Mouse (Mus musculus): ENCODE data around the gene Lrrc14b.

DNA sequence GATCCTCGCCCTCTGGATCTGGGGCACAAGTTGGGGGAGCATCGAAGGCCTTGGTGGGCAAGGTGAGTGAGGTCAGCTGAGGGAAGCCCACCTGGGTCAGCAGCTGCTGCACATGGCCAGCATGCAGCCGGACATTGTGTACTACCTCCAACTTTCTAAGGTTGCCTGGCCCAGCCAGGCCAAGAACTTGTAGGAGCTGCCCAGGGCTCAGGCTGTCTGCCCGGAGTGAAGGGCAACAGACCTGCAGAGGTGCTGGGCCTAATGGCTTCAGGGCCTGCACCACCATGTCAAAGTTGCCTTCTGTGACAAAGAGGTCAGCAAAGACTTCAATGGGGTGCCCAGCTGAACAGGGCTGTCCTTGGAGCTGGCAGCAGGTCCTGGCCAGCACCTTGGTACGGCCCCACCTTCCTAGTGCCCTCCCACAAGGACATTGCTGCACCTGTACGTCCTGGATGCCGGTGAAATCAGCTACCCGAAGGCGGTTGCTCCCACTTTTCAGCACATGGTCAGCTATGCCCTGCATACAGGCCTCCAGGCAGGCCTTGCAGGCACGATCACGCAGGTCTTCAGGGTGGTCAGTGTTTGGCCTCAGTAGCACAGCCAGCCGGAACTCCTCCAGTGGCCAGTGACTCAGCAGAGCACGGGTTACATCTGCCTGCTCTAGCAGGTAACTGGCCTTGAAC lies 488 bp downstream of the Lrrc14b start:
- TF ChIP-seq CTCF (IDR thresholded peaks at IDR 0.05; ENCODE audit: insufficient read depth, low read depth, low read length) (no peak), POLR2A (IDR thresholded peaks at IDR 0.05; ENCODE audit: insufficient read depth, low read depth, low read length) (no peak)
